Mouse (Mus musculus): ENCODE data around the gene Cadm3. TPM values are rescaled to one million over a fixed set of nuclear protein-coding genes. Genes with fewer than 3 reads are reported as not detected.

The Cadm3 gene
- polyA plus RNA-seq, 1 experiment, result 9.6 TPM

GRCm38 (mm10) chr1:173359590-173360290, 7.8 kb downstream of the Cadm3 start:
- no peak overlapping the region for H3K27ac ChIP-seq (ENCODE audit: insufficient read depth, low read length)
- TF ChIP-seq CTCF (IDR thresholded peaks at IDR 0.05; ENCODE audit: extremely low read depth, insufficient read depth, insufficient read length, insufficient replicate concordance), result no peak
- no peak for TF ChIP-seq POLR2A (IDR thresholded peaks at IDR 0.05; ENCODE audit: low read depth, low read length)
- H3K4me3 ChIP-seq (ENCODE audit: extremely low read depth, insufficient read depth, insufficient read length), result no peak overlapping the region
- 81% methylated on average over 4 of the region's 4 CpGs for WGBS
- H3K27me3 ChIP-seq (ENCODE audit: control insufficient read depth, insufficient read depth, low read length), result no peaks in the 10 kb centered on the region
- no peak for DNase-seq (ENCODE audit: low read depth in 1 of 2, low spot score in 2 of 2)
- H3K4me1 ChIP-seq (ENCODE audit: control insufficient read depth, insufficient read depth, insufficient read length), result no peaks in the 10 kb centered on the region
- no peaks in the 10 kb centered on the region for H3K36me3 ChIP-seq (ENCODE audit: control insufficient read depth, insufficient read depth, low read length)

GRCm38 (mm10) chr1:173357799-173358198, 9.7 kb downstream of the Cadm3 start:
- no peak for DNase-seq (ENCODE audit: low read depth in 1 of 2, low spot score in 2 of 2)
- WGBS, result 44% methylated on average over 4 of the region's 4 CpGs
- no peak overlapping the region for H3K27ac ChIP-seq (ENCODE audit: insufficient read depth, low read length)

GRCm38 (mm10) chr1:173356699-173357098, 10.8 kb downstream of the Cadm3 start:
- DNase-seq (ENCODE audit: low read depth in 1 of 2, low spot score in 2 of 2), result no peak
- Histone ChIP-seq H3K4me1 (ENCODE audit: control insufficient read depth, insufficient read depth, insufficient read length) (no peaks in the 10 kb centered on the region), H3K27me3 (ENCODE audit: control insufficient read depth, insufficient read depth, low read length) (no peaks in the 10 kb centered on the region)

More at GRCm38 (mm10) chr1:173357799-173358198, 9.7 kb downstream of the Cadm3 start:
- H3K27me3 ChIP-seq (ENCODE audit: control insufficient read depth, insufficient read depth, low read length), result no peaks in the 10 kb centered on the region
- no peak overlapping the region for H3K4me3 ChIP-seq (ENCODE audit: extremely low read depth, insufficient read depth, insufficient read length)
- H3K4me1 ChIP-seq (ENCODE audit: control insufficient read depth, insufficient read depth, insufficient read length), result no peaks in the 10 kb centered on the region
- H3K36me3 ChIP-seq (ENCODE audit: control insufficient read depth, insufficient read depth, low read length), result no peaks in the 10 kb centered on the region
- TF ChIP-seq POLR2A (IDR thresholded peaks at IDR 0.05; ENCODE audit: low read depth, low read length) (no peak), CTCF (IDR thresholded peaks at IDR 0.05; ENCODE audit: extremely low read depth, insufficient read depth, insufficient read length, insufficient replicate concordance) (no peak)

GRCm38 (mm10) chr1:173355107-173355846, 12.2 kb downstream of the Cadm3 start:
- H3K4me3 ChIP-seq (ENCODE audit: extremely low read depth, insufficient read depth, insufficient read length), result no peak overlapping the region
- no peaks in the 10 kb centered on the region for H3K27me3 ChIP-seq (ENCODE audit: control insufficient read depth, insufficient read depth, low read length)
- H3K36me3 ChIP-seq (ENCODE audit: control insufficient read depth, insufficient read depth, low read length), result no peaks in the 10 kb centered on the region
- no peak overlapping the region for H3K27ac ChIP-seq (ENCODE audit: insufficient read depth, low read length)
- TF ChIP-seq CTCF (IDR thresholded peaks at IDR 0.05; ENCODE audit: extremely low read depth, insufficient read depth, insufficient read length, insufficient replicate concordance) (no peak), POLR2A (IDR thresholded peaks at IDR 0.05; ENCODE audit: low read depth, low read length) (no peak)
- no peaks in the 10 kb centered on the region for H3K4me1 ChIP-seq (ENCODE audit: control insufficient read depth, insufficient read depth, insufficient read length)
- WGBS, result 55% methylated on average over 7 of the region's 7 CpGs
- DNase-seq (ENCODE audit: low read depth in 1 of 2, low spot score in 2 of 2), result no peak

More at GRCm38 (mm10) chr1:173356699-173357098, 10.8 kb downstream of the Cadm3 start:
- no peak overlapping the region for H3K4me3 ChIP-seq (ENCODE audit: extremely low read depth, insufficient read depth, insufficient read length)
- H3K36me3 ChIP-seq (ENCODE audit: control insufficient read depth, insufficient read depth, low read length), result no peaks in the 10 kb centered on the region
- WGBS, result 90% methylated on average over 2 of the region's 2 CpGs
- no peak overlapping the region for H3K27ac ChIP-seq (ENCODE audit: insufficient read depth, low read length)
- no peak for TF ChIP-seq CTCF (IDR thresholded peaks at IDR 0.05; ENCODE audit: extremely low read depth, insufficient read depth, insufficient read length, insufficient replicate concordance)

- no peak within 1 kb of the TSS for H3K27ac ChIP-seq (ENCODE audit: insufficient read depth, low read length)
- no peaks in the 10 kb centered on the region for H3K27me3 ChIP-seq (ENCODE audit: control insufficient read depth, insufficient read depth, low read length)
- whole genome bisulfite sequencing, result 19% methylated on average over 10 of the region's 10 CpGs
Measured at GRCm38 (mm10) chr1:173350372-173350957, 17.0 kb downstream of the Cadm3 start, which contains the start of gene Aim2. Aim2 (plus strand) TSS chr1:173350879.

GRCm38 (mm10) chr1:173349946-173350345, 17.5 kb downstream of the Cadm3 start:
- no peaks in the 10 kb centered on the region for H3K27me3 ChIP-seq (ENCODE audit: control insufficient read depth, insufficient read depth, low read length)
- DNase-seq (ENCODE audit: low read depth in 1 of 2, low spot score in 2 of 2), result peak; percentile 30 to 31
- no peak for TF ChIP-seq CTCF (IDR thresholded peaks at IDR 0.05; ENCODE audit: extremely low read depth, insufficient read depth, insufficient read length, insufficient replicate concordance)
- no peak for TF ChIP-seq POLR2A (IDR thresholded peaks at IDR 0.05; ENCODE audit: low read depth, low read length)
- no peaks in the 10 kb centered on the region for H3K4me1 ChIP-seq (ENCODE audit: control insufficient read depth, insufficient read depth, insufficient read length)
- no peak overlapping the region for H3K4me3 ChIP-seq (ENCODE audit: extremely low read depth, insufficient read depth, insufficient read length)
- 7% methylated on average over 6 of the region's 6 CpGs for WGBS
- no peak overlapping the region for H3K27ac ChIP-seq (ENCODE audit: insufficient read depth, low read length)
- H3K36me3 ChIP-seq (ENCODE audit: control insufficient read depth, insufficient read depth, low read length), result no peaks in the 10 kb centered on the region

More at GRCm38 (mm10) chr1:173350372-173350957, 17.0 kb downstream of the Cadm3 start, which contains the start of gene Aim2:
- DNase-seq (ENCODE audit: low read depth in 1 of 2, low spot score in 2 of 2), result no peak
- no peak within 1 kb of the TSS for H3K4me3 ChIP-seq (ENCODE audit: extremely low read depth, insufficient read depth, insufficient read length)
- H3K4me1 ChIP-seq (ENCODE audit: control insufficient read depth, insufficient read depth, insufficient read length), result no peaks in the 10 kb centered on the region
- H3K36me3 ChIP-seq (ENCODE audit: control insufficient read depth, insufficient read depth, low read length), result no peaks in the 10 kb centered on the region
- TF ChIP-seq POLR2A (IDR thresholded peaks at IDR 0.05; ENCODE audit: low read depth, low read length) (no peak), CTCF (IDR thresholded peaks at IDR 0.05; ENCODE audit: extremely low read depth, insufficient read depth, insufficient read length, insufficient replicate concordance) (no peak)
